Mouse (Mus musculus): Measurements from ENCODE around the gene Zfp341. TPM values are rescaled to one million over a fixed set of nuclear protein-coding genes. Genes with fewer than 3 reads are reported as not detected.
A peak's percentile ranks its signal among the peaks of the same experiment; 100 is the strongest.

The Zfp341 gene
- total and polyA plus RNA-seq, 3 experiments, result 2.0 to 6.3 TPM; not detected in 1

DNA sequence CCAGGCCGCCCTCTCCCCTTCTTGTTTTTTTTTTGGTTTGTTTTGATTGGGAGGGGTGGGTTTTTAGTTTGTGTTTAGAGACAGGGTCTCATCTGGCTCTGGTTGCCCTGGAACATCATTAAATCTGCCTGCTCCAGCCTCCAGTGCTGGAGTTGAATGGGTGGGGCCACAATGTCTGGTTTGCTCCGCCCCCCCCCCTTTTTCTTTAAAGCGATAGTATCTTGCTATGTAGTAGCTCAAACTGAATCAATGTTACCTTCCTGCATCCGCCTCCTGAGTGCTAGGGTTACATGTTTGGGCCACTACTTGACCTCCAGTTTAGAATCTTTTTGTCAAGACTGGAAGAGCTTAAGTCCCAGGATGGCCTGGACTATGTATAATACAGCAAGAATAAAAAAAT, 41.8 kb upstream of the Zfp341 start (continued):
- 0 out of 2 replicates have a peak, but pooled peaks have one; percentile 10 for TF ChIP-seq GATA1 (IDR thresholded peaks at IDR 0.05; ENCODE audit: low read depth, low read length)
- TF ChIP-seq ZNF384 (IDR thresholded peaks at IDR 0.05; ENCODE audit: low read depth, low read length), result peak; percentile 87
- TF ChIP-seq UBTF (IDR thresholded peaks at IDR 0.05; ENCODE audit: borderline replicate concordance, insufficient read depth, low read depth, low read length), result no peak
- 0 out of 2 replicates have a peak, but pooled peaks have one; percentile 13 for TF ChIP-seq NRF1 (IDR thresholded peaks at IDR 0.05; ENCODE audit: insufficient read depth, low read depth, low read length, poor library complexity, severe bottlenecking)
- no peak for TF ChIP-seq KAT2A (conservative IDR thresholded peaks at IDR 0.05; ENCODE audit: low read depth, low read length)
- no peak for TF ChIP-seq USF1 (IDR thresholded peaks at IDR 0.05; ENCODE audit: low read depth, low read length)
- TF ChIP-seq ELF1 (IDR thresholded peaks at IDR 0.05; ENCODE audit: low read depth, low read length), result no peak
- no peak for TF ChIP-seq EP300 (IDR thresholded peaks at IDR 0.05; ENCODE audit: low read depth in 1 of 2, low read length in 2 of 2)
- no peak for TF ChIP-seq MAFK (IDR thresholded peaks at IDR 0.05; ENCODE audit: borderline replicate concordance, low read depth, low read length)
- no peak for TF ChIP-seq POLR2AphosphoS5 (IDR thresholded peaks at IDR 0.05; ENCODE audit: borderline replicate concordance, low read depth, low read length)
- no peak for TF ChIP-seq RCOR1 (IDR thresholded peaks at IDR 0.05; ENCODE audit: low read depth, low read length)
- TF ChIP-seq RAD21 (IDR thresholded peaks at IDR 0.05; ENCODE audit: low read depth, low read length), result no peak

DNA sequence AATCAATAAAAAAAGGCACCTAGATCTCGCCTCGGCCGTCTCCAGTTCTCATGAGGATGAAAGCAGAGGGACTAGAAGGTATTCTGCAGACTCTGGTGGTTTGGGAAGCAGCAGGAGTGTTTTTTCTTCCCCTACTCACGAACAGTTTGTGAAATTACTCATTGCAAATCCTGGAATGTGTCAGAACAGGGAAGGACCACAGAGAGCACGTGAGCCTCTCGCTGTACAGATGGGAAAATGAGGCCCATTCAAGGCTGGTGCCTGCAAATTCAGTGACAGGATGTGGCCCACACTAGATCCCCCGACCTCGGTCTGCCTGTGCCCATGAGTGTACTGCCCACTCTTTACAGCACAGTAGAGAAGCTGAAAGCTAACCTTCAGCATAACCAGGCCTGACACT, 41.1 kb upstream of the Zfp341 start:
- no peak for TF ChIP-seq TAL1 (IDR thresholded peaks at IDR 0.05; ENCODE audit: low read length)
- no peak for TF ChIP-seq SIN3A (IDR thresholded peaks at IDR 0.05; ENCODE audit: low read length)
- no peak for TF ChIP-seq NRF1 (IDR thresholded peaks at IDR 0.05; ENCODE audit: insufficient read depth, low read depth, low read length, poor library complexity, severe bottlenecking)
- TF ChIP-seq GATA1 (IDR thresholded peaks at IDR 0.05; ENCODE audit: low read depth, low read length), result no peak
- TF ChIP-seq EP300 (IDR thresholded peaks at IDR 0.05; ENCODE audit: low read depth in 1 of 2, low read length in 2 of 2), result no peak
- no peak for TF ChIP-seq POLR2A (IDR thresholded peaks at IDR 0.05; ENCODE audit: control insufficient read depth in 1 of 2, insufficient read depth in 1 of 2, low read depth in 1 of 2, low read length in 2 of 2, poor library complexity in 1 of 2)
- TF ChIP-seq ZKSCAN1 (IDR thresholded peaks at IDR 0.05; ENCODE audit: low read depth, low read length), result no peak
- no peak for TF ChIP-seq NELFE (IDR thresholded peaks at IDR 0.05; ENCODE audit: low read depth, low read length)
- no peak for TF ChIP-seq POLR2AphosphoS2 (IDR thresholded peaks at IDR 0.05; ENCODE audit: low read length)
- no peak for TF ChIP-seq ZNF384 (IDR thresholded peaks at IDR 0.05; ENCODE audit: low read depth, low read length)
- no peak for TF ChIP-seq TBP (IDR thresholded peaks at IDR 0.05; ENCODE audit: low read depth, low read length)
- TF ChIP-seq RCOR1 (IDR thresholded peaks at IDR 0.05; ENCODE audit: low read depth, low read length), result no peak
- TF ChIP-seq MAZ (IDR thresholded peaks at IDR 0.05; ENCODE audit: low read depth, low read length), result no peak
- no peak for TF ChIP-seq USF1 (IDR thresholded peaks at IDR 0.05; ENCODE audit: low read depth, low read length)
- no peak for TF ChIP-seq MAFK (IDR thresholded peaks at IDR 0.05; ENCODE audit: borderline replicate concordance, low read depth, low read length)
- TF ChIP-seq USF2 (IDR thresholded peaks at IDR 0.05; ENCODE audit: borderline replicate concordance in 1 of 2, insufficient read depth in 1 of 2, low read depth in 1 of 2, low read length in 2 of 2), result no peak
- no peak for TF ChIP-seq MYB (IDR thresholded peaks at IDR 0.05; ENCODE audit: low read depth, low read length)
- TF ChIP-seq MEF2A (IDR thresholded peaks at IDR 0.05; ENCODE audit: extremely low read depth, insufficient replicate concordance, low read depth, low read length, poor library complexity, severe bottlenecking), result no peak
- no peak for TF ChIP-seq CHD2 (IDR thresholded peaks at IDR 0.05; ENCODE audit: low read length)
- TF ChIP-seq SMC3 (IDR thresholded peaks at IDR 0.05; ENCODE audit: low read depth, low read length), result no peak
- Histone ChIP-seq H3K9ac (ENCODE audit: control insufficient read depth, low read depth, low read length, poor library complexity, severe bottlenecking) (no peak overlapping the region), H3K9me3 (replicated peaks; ENCODE audit: insufficient read depth, low read length) (no peaks in the 10 kb centered on the region), H3K4me1 (ENCODE audit: control insufficient read depth in 1 of 2, insufficient read depth in 2 of 2, low read length in 2 of 2) (peaks cover 0 to 20% of the 10 kb centered on the region in 2 experiments; a peak in 3 of 4 replicates), H3K4me3 (ENCODE audit: control insufficient read depth in 1 of 2, insufficient read depth in 1 of 2, low read depth in 2 of 2, low read length in 2 of 2) (no peak overlapping the region), H3K79me2 (ENCODE audit: control insufficient read depth, insufficient read depth, low read length, poor library complexity) (peaks cover 21% of the 10 kb centered on the region), H3K27ac (ENCODE audit: control insufficient read depth, low read depth, low read length) (no peak overlapping the region), H3K27me3 (ENCODE audit: control insufficient read depth in 1 of 2, insufficient read depth in 2 of 2, low read length in 2 of 2) (no peaks in the 10 kb centered on the region), H3K36me3 (ENCODE audit: control insufficient read depth in 1 of 2, insufficient read depth in 2 of 2, low read length in 2 of 2) (peaks cover 0 to 20% of the 10 kb centered on the region in 2 experiments; a peak in 2 of 4 replicates)
- no peak for DNase-seq (ENCODE audit: low read depth, low spot score)
